Mouse (Mus musculus) induced T-regulatory cell, adult 2 months (primary cell): ENCODE measurements around the gene Efcab2.

ENCODE experiments used
- DNase-seq: peaks from one replicate; pipeline ENCODE4 v3.0.0-alpha.2; 2012; ENCODE audit warnings: low read depth

The Efcab2 gene

DNA sequence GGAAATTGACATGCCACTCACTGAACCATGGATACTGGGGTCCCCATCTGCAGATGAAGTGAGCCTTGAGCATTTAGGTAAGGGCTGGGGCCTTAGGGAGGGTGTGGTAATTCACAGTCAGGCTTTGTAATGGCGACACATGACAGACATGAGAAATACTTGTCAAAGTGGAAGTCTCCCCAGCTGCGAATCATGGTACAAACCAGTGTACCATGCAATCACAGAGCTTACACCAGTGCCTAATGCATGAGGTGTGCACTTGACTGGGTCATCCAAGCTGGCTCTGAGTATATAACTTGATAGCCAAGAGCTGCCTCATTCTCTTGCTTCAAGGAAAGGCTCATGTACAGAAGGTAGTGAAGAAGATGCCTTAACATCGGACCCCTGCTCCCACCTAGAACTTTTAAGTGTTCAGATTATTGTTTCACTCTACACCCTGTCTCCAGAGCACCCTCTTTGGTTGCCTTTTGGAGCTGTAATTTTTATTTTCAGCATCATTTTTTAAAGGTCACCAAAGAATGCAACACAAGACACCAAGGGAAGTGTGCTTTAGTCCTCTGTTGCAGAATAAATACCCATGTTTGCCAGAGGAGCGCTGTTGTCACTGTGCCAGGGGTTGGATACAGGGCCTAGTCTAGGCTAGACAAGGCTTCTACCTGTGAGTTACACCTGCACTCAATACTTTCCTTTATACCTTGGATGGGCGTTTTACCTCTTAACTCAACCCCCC, 79.4 kb downstream of the Efcab2 start:
- no peak for DNase-seq

DNA sequence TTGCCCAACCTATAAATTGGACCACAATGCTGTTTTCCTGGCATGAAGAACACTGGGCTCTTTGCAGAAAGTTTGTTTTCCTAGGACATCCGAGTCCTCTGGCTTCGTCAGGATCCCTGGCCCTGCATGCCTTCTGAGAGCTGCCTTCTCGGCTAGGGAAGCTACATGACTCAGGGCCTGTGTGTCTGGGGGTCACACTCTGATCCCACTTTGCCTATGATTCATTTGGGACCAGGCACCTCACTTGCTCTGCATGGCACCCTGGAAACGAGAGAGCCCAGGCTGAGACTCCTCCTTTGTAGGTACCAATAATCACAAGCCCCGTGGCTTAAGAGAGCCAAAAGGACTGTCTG, 80.0 kb downstream of the Efcab2 start:
- no peak for DNase-seq

DNA sequence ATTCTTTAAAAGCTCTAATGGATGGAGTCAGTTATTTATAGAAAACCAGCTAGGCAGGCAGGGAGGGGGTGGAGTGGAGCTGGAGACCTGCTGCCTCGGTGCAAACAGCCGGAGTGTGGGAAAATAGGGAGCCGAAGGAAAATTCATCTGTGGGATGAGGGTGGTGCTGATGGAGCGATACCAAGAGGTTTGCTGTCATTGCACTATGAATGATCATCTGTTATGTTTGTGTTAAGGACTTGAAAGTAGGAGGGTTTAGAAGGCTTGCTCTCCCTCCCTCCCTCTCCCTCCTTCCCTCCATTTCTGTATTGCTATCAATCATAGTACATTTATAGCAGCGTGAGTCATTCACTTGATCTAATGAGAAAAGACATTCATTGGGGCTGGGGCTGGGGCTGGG, 80.9 kb downstream of the Efcab2 start:
- no peak for DNase-seq

DNA sequence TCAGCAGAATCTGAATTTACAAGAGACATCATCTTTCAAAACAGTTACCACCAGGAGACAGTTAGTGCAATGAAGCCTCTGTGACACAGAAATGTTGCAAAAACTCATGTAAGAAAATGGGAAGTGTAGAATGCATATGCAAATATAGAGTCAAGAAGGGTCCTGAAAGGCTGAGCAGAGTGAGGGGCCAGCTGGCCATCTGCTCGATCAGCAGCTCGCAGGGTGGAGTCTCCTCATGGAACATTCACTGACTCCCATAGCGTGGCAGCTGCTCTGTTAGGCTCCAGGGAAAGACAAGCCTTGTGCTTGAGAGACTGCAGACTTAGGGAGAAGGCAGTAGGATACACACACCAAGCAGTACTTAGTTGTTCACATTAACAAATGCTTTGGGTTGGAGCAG, 83.2 kb downstream of the Efcab2 start:
- DNase-seq = no peak

DNA sequence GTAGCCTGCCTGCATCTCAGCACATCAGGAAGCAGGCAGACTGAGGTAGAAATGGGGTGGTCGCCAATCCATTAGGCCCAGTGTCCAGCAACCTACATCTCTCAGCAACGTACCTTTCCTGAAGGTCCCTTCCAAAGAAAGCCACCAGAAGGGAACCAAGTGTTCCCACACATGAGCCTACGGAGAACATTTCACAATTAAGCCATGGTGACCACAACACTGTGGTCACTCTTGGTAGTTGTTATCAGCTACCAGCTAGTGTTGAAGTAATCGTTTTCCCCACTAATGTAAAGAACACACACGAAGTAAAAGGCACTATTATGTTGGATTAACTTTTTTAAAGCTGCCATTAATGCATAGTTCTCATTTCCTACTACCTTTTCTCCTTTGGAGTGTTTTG, 85.8 kb downstream of the Efcab2 start:
- no peak for DNase-seq

DNA sequence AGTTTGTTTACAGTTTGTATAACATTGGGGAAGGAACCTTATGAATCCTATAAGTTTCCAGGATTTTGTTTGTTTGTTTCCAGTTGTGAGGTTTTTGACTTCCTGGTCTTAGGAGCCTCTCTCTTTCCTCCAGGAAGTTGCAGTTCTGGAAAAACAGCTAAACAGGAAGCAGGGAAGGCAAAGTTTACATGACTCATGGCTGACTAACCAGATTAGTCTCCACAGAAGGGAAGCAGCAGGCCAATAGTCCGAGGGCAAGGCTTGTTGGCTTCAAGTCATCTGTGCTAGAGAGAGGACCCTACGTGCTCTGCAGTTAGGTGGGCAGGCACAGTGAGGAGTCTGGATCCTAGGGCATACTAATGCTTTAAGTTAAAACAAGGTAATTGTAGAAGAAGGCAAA, 86.6 kb downstream of the Efcab2 start:
- no peak for DNase-seq

DNA sequence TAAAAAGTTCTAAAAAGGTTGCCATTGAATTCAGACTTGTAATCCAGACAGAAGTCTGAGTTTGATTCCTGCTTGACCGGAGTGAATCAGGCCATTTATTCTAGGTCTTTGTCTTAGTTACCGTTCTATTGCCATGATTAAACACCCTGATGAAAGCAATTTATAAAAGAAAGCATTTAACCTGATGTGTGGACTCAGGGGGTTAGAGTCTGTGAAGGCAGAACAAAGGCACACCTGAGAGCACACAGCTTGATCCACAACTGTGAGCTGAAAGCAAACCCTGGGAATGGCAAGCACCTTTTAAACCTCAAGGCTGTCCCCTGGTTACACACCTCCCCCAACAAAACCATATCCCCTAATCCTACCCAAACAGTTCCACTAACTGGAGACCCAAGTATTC, 90.3 kb downstream of the Efcab2 start:
- DNase-seq = no peak

DNA sequence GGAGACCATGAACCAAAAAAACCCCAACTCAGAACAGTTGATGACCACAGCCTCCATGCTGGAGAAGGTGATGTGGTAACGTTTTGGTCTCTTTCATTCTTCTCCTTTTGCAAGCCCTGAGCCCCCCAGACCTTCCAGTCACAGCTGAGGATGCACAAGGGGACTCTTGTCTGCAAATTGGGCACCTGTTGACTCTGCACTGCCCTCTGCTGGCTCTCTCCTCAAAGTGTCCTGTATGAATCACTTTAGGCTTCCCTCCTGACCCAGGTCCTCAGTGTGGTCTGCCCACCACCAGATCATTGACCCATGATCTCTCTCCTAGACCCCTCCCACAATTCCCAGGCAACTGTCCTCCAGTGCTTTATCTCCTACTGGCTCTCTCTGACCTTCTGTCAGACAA, 91.0 kb downstream of the Efcab2 start:
- peak; percentile 42 for DNase-seq

DNA sequence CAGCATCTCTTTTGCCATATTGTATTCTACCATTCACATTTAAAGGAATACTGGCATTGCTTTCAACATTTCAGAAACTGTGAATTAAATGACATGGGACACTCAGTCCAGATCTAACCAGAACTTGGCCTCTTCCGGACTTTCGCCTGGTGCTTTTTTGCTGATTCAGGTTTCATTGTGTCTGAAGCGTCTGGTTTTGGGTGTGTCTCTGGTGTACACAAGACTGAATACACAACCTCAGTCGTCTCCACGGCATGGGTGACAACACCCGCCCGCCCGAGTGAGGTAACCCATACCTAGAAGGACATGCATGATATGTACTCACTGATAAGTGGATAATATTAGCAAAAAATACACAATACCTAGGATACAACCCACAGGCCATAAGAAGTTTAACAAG, 101.1 kb downstream of the Efcab2 start:
- no peak for DNase-seq

DNA sequence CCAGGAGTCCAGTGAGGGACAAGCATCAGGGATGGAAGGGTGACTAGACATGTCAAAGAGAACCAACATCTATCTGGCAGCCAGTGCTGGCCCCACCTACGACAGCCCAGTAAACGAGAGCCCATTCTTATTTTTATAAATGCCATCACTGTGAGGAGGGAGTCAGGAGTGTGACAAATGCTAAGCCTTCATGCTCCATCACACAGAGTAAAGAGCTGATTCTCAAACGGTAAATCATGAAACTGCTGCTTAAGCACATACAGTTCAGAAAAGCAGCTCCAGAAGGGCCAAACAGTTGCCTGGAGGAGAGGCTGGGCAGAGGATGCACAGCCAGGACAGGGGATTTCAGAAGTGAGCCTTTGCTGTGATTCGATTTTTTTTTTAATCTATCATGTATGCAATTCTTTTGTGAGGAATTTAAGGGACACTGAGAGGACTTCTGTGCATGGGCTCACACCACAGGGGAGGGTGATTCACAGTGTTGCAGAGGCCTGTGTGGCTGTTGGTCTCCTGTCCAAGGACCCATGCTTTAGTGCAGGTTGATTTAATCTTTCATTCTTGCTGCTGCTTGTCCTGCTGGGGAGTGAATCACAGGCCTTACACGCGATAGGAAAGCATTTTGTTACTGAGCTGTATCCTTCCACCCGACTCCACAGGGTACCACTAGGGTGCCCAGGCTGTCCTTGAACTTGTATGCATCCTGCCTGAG, 106.6 kb downstream of the Efcab2 start:
- DNase-seq = no peak

DNA sequence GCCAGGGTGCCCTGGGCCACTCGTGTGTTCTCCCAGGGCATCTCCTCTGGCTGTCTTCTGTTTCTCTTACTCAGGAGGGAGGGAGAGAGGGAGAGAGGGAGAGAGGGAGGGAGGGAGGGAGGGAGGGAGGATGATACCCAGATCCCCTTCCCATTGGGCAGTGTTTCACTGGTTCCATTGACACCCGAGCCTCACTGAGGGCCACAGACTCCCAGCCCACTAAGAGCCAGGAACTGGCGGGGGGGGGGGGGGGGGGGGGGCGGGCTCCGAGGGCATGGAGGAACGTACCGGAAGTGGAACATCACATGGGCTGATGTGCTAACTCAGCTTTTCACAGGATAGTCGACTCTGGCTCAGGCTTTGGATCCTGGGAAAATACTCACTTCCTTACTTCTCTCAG, 108.1 kb downstream of the Efcab2 start:
- DNase-seq = no peak

DNA sequence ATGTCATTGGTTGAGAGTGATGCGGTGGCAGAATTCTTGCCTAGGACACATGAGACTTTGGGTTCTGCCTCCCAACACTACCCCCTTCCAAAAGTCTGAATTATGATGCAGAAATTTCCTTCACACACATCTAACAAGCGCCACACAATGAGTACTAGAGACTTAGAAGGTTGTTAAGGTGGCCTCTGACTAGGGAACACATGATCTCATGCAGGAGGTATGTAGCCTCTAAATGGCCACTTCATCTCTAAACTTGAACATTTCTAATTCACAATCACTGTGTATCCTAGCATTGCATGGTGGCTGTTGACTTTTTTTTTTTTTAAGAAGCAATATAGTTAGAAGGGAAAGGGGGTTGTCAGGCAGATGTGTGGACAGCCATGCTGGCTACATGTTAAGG, 110.0 kb downstream of the Efcab2 start:
- no peak for DNase-seq

DNA sequence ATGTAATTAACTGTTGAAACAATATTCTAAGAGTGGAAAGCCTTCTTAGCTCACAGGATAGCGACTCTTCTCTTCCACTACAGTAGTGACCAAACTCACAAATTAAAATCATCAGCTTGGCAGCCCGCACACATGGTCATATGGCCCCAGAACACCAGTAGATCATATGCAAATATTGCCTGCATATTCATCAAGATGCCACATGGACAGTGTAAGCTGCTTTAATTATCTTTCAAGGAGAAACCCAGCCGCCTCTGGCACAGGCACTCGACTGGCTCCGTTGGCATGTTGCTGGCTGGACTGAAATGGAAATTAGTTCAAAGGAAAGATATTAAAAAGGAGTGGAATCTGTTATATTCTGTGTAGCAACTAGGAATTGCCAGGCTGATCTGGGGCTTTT, 116.5 kb downstream of the Efcab2 start:
- no peak for DNase-seq

DNA sequence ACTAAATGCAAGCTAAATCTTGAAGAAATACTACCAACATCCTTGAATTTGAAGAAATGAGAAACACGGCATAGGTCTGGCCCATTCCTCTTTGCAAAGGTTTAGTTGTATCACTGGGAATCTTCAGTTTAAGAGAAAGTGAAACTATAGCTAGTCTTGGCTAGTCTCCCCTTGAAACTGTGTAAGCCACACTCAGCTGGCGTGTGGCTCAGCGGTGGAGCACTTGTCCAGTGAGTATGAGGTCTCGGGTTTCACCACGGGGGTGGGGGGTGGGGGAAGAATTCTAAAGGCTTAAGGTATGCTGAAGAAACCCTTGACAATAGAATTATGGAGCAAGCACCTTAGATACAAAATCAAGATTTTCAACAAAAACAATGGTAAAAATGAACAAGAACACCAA, 117.3 kb downstream of the Efcab2 start:
- no peak for DNase-seq

DNA sequence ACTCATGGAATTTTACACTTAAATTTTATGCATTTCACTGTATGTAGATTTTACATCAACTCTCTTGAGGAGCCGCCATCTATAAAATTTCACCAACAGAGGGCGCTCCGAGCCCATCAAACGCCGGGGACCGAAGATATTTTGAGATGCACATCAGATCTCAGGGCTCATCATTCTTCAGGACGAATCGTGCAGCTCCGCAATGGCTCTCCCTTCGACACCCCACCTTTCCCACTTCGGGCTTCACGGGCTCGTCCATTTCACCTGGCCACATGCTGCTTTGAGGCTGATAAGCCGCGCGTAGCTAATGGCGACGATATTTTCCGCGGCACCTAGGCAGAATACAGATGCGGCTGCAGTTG, 121.3 kb downstream of the Efcab2 start:
- DNase-seq = peak; percentile 87

DNA sequence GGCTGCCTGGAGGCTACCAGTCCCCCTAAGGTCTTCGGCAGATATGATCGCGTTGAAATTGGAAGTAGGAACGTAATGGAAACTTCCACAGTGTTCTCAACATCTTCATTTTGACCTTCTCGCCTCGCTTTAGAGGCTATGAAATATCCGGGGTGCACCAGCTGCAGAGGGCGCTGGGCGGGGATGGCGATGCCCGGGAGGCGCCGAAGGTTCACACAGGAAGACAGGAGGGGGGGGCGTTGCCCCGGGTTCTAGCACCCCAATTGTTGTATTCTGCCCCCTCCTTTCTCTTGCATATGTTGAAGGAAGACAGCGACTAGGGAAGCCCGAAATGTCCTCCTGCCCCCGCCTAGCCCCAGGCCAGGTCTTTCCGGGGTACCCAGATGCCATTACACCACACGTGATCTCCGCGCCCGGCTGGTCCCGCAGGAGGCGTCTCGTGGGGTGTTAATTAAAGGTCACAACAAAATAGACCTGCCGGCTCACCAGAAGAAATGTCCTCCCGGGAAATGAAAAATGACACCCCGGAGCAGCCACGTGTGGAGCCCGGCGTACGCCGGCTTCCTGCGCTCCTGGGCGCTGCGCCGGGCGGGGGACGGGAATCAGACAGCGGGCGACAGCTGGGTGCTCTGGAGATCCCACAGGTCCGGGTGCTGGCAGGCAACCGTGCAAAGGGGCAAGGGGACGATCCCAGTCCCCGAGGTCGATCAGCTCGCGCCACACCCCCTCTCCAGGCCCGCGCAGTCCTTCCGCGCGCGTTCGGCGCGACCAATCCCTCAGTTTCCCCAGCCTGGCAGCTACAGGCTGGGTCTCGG, 121.9 kb downstream of the Efcab2 start:
- DNase-seq = no peak

DNA sequence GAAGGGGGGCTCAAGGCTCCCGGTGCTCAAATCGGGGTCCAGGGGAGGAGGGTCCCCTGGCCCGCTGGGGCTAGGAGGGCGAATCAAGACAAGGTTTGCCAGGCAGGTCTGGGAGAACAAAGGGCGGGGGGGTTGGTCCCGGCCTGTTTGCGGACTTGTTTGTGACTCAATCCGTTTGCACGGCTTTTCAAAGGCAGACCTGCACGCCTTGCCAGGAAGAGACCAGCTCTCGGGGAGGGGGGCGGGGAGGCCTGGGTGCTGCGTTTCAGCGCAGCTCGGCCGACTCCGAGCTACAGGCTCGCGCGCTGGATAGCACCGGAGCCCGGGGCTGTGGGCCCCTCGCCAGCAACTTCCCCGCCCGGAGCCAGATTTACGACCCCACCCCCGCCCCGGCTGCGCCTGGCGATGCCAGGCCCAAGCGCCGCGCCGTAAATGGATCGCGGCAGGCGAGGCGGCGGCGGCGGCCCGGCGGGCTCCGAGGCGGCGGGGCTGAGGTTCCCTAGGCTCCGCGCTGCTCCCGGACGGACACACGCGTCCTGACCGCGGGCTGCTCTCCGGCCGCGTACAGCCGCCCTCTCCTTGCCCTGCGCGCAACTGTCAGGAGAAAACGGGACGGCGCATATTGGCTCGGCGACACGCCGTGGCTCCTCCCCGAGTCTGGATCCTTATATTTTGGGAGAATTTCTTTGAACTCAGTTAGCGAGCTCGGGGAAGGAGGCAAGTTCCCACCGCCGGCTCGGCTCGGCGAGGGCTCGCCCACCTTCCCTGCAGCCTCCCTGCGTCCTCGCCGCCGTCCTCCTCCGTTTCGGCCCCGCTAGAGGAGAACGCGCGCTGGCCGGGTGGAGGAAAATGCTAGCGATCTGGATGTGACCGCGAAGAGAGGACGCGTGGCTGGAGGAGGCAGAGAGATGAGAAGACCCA, 122.8 kb downstream of the Efcab2 start, which contains the start of gene Kif26b:
TSS of gene Kif26b (plus strand) at position 695 of the 921 bp plus-strand sequence.
- peak; percentile 29 for DNase-seq

DNA sequence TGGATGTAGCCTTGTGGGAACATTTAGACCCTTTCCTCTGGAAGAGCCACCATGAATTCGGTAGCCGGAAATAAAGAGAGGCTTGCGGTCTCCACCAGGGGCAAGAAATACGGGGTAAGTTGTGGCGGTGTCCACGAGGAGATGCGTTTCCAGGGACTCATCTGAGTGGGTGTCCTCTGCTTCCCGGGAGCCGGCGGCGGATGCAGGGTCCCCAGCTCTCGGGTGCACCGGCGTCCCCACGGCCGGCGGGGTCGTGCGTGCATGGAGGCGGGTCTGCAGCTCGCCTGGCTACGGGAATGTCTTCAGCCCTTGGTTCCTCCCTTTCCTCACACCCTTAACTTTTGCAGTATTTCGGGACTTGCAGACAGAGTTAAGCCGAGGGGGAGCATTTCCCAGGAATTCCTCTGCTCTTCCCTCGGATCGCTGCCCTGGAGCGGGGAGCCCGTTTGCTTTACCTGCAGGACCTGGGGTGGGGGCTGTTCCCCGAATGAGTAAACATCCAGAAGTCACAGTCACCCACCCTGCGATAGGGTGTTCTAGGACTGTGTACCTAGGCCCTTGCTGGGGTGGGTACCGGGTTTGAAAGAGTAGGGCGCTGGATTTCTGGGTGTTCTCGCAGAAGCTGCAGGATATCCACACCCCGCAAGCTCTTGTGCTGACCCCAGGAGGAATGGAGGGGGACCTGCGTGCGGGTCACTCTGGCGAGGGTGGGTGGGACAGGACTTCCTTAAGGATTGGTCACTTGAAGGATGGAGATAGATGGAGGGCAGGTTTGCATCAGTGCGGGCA, 123.8 kb downstream of the Efcab2 start:
- peak; percentile 17 for DNase-seq

DNA sequence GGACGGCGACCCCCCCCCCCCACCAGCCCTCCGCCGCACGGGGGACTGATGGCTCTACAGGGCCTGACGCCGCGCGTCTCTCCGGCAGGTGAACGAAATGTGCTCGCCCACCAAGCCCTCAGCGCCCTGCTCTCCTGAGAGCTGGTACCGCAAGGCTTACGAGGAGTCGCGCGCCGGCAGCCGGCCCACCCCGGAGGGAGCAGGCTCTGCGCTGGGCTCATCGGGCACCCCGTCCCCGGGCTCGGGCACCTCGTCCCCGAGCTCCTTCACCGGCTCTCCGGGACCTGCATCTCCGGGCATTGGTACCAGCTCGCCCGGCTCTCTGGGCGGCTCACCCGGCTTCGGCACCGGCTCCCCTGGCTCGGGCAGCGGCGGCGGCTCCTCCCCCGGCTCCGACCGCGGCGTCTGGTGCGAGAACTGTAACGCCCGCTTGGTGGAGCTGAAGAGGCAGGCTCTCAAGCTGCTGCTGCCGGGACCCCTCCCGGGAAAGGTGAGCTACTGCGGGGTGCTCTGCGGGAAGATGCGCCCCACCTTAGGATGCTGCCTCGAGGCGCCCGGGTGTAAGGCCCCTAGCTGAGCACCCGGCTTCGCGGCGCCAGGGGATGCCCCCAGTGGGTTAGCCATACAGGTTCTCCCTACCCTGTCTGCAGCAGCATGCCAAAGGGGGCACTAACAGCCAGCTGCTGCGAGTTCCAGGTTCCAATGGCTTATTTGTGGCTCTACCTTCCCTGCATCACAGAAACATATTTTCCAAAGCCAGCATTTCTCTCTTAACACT, 124.6 kb downstream of the Efcab2 start:
- DNase-seq = peak; percentile 59
